Mouse (Mus musculus) intestine, embryonic 14.5 days (tissue): Measurements from ENCODE around the gene Topors. TPM values are rescaled to one million over a fixed set of nuclear protein-coding genes. Genes with fewer than 3 reads are reported as not detected.
A peak's percentile ranks its signal among the peaks of the same experiment; 100 is the strongest.

Experiments
- ATAC-seq: fragments of 200-750 bp; cut with Nextera tagmentation; replicated peaks from 2 replicates; pipeline ENCODE4 v1.8.0; 2017; ENCODE audit warnings: low read depth, moderate number of reproducible peaks, moderate TSS enrichment, moderate library complexity; ENCODE audit not compliant: low FRiP score, low TSS enrichment
- DNase-seq: peaks from one replicate; pipeline ENCODE4 v3.0.0-alpha.2; 2018; ENCODE audit warnings: low spot score
- H3K27ac ChIP-seq: fragments of 300-500 bp; sonication (generic); 2 replicates; pipeline ENCODE4 v1.5.1; 2014; ENCODE audit warnings: low read depth, mild to moderate bottlenecking, control low read depth
- H3K27me3 ChIP-seq: fragments of 300-500 bp; sonication (generic); replicated peaks from 2 replicates; pipeline ENCODE4 v1.6.1; 2014; ENCODE audit warnings: low read length, control low read depth; ENCODE audit not compliant: control insufficient read depth, insufficient read depth
- H3K36me3 ChIP-seq: fragments of 300-500 bp; sonication (generic); 2 replicates; pipeline ENCODE4 v1.6.1; 2014; ENCODE audit warnings: low read length, control low read depth; ENCODE audit not compliant: control insufficient read depth, insufficient read depth
- H3K4me1 ChIP-seq: fragments of 300-500 bp; sonication (generic); replicated peaks from 2 replicates; pipeline ENCODE4 v1.6.1; 2014; ENCODE audit warnings: low read length, control low read depth, mixed read lengths; ENCODE audit not compliant: control insufficient read depth, insufficient read depth
- H3K4me2 ChIP-seq: fragments of 300-500 bp; sonication (generic); 2 replicates; pipeline ENCODE4 v1.6.1; 2014; ENCODE audit warnings: low read length
- H3K4me3 ChIP-seq: fragments of 300-500 bp; sonication (generic); 2 replicates; pipeline ENCODE4 v1.5.1; 2014; ENCODE audit warnings: low read depth, low read length, control low read depth, mixed read lengths
- H3K9ac ChIP-seq: fragments of 300-500 bp; sonication (generic); 2 replicates; pipeline ENCODE4 v1.6.1; 2014; ENCODE audit warnings: mild to moderate bottlenecking, low read length
- H3K9me3 ChIP-seq: fragments of 300-500 bp; sonication (generic); 2 replicates; pipeline ENCODE4 v1.6.1; 2016; ENCODE audit warnings: low read length, control low read depth; ENCODE audit not compliant: control insufficient read depth
- WGBS: fragments of 180-500 bp; shearing (Covaris S2); extraction: QIAGEN DNeasy Blood & Tissue Kit; methylation state at CpG from one replicate; pipeline ENCODE4 v1.1.7; 2014; 5-methylcytosine and 5-hydroxymethylcytosine counted together
- polyA plus RNA-seq: library from polyadenylated mRNA; unstranded; fragments of >200 nt; fragmentation: Nextera tagmentation; extraction: Ambion mirVana; gene quantifications from 2 replicates; pipeline ENCODE4 v1.2.1, GENCODE M21; 2014

The Topors gene
- polyA plus RNA-seq, 1 experiment from 2014 or later, result 40.6 TPM

DNA sequence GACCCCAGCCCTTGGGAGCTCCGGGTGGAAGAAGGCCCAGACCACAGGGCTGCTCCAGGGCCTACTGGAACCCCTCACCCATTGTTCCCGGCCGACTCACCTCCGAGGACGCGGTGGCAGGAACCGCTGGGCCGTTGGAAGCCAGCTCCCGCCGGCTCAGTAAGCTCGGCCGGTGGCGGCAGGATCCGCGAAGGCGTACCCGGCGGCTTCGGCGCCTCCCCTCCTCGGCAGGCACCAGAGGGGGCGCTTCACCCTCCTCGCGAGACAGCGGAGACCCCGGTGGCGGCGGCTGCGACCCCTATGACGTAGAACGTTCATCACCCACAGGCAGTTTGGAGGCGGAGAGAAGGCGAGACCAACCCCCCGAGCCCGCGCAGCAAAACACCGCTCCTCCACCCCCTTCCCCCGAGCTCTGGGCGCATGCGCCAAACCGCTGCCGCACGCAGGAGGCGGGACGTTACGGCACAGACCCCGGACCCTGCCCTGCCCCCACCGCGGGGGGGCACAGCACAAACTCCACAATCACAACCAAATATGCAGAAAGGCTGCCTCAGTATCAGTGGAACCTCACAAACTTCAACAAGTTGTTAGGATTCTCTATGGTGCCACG is 1.3 kb downstream of the Topors start:
- WGBS, result under 1% methylated on average over 43 of the region's 50 CpGs
- Histone ChIP-seq H3K4me1 (peaks cover 19% of the 10 kb centered on the region), H3K36me3 (peaks cover 38% of the 10 kb centered on the region), H3K9ac (peak overlapping the region; percentile 95), H3K4me3 (peak overlapping the region; percentile 94), H3K9me3 (no peaks in the 10 kb centered on the region), H3K27me3 (no peaks in the 10 kb centered on the region), H3K4me2 (peak overlapping the region; percentile 81), H3K27ac (peak overlapping the region; percentile 98)
- peak; percentile 97 for DNase-seq
- peak; percentile 76 for ATAC-seq

- H3K27ac ChIP-seq, result peak overlapping the region; percentile 57
- H3K36me3 ChIP-seq, result peaks cover 44% of the 10 kb centered on the region
- ATAC-seq (no peak), DNase-seq (no peak)
- no peaks in the 10 kb centered on the region for H3K9me3 ChIP-seq
- H3K4me1 ChIP-seq, result peaks cover 19% of the 10 kb centered on the region
- peak overlapping the region; percentile 81 for H3K4me2 ChIP-seq
- no peaks in the 10 kb centered on the region for H3K27me3 ChIP-seq
- H3K9ac ChIP-seq, result peak overlapping the region; percentile 95
- peak overlapping the region; percentile 94 for H3K4me3 ChIP-seq
- 66% methylated on average over 7 of the region's 7 CpGs for WGBS
These were observed 2.0 kb downstream of the Topors start for GRCm38 (mm10) chr4:40267681-40268080.

DNA sequence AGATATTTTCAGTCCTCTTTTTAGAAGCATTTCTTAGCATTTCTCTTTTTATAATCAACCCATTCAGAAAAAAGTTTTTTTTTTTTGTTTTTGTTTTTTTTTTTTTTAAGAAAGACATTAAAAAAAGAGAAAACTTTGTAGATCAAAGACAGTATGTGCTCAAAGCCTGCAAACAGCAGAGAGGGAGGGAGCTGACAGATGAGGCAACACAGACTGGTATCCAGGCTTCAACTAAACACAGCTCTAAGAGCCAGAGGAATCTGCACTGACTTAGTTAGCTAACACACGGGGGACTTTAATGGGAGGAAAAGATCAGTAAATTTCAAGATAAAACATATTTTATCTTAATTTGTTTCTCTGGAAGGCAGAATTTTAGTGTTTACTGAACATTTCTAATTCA is 5.3 kb downstream of the Topors start:
- 40% methylated on average over 1 of the region's 1 CpGs for WGBS
- peaks cover 65% of the 10 kb centered on the region for H3K36me3 ChIP-seq
- H3K4me1 ChIP-seq, result peaks cover 19% of the 10 kb centered on the region
- no peak for ATAC-seq
- H3K4me2 ChIP-seq, result no peak overlapping the region
- no peak overlapping the region for H3K9ac ChIP-seq
- DNase-seq, result no peak
- H3K4me3 ChIP-seq, result no peak overlapping the region
- no peaks in the 10 kb centered on the region for H3K27me3 ChIP-seq
- no peak overlapping the region for H3K27ac ChIP-seq
- H3K9me3 ChIP-seq, result no peaks in the 10 kb centered on the region

- no peaks in the 10 kb centered on the region for H3K27me3 ChIP-seq
- ATAC-seq, result no peak
- no peak for DNase-seq
- WGBS, result 87% methylated on average over 8 of the region's 8 CpGs
- no peak overlapping the region for H3K27ac ChIP-seq
- H3K36me3 ChIP-seq, result peaks cover 9% of the 10 kb centered on the region; the same call in 1 of the 2 replicates
- H3K4me2 ChIP-seq, result no peak overlapping the region
- no peaks in the 10 kb centered on the region for H3K9me3 ChIP-seq
- H3K4me1 ChIP-seq, result no peaks in the 10 kb centered on the region
- no peak overlapping the region for H3K4me3 ChIP-seq
- H3K9ac ChIP-seq, result no peak overlapping the region
These were observed 15.1 kb downstream of the Topors start for GRCm38 (mm10) chr4:40254385-40255103.

- no peak for ATAC-seq
- no peak overlapping the region for H3K4me3 ChIP-seq
- no peaks in the 10 kb centered on the region for H3K9me3 ChIP-seq
- H3K4me1 ChIP-seq, result no peaks in the 10 kb centered on the region
- WGBS, result 65% methylated on average over 2 of the region's 2 CpGs
- no peak for DNase-seq
- H3K4me2 ChIP-seq, result no peak overlapping the region
- peaks cover 1% of the 10 kb centered on the region; the same call in 1 of the 2 replicates for H3K36me3 ChIP-seq
- no peak overlapping the region for H3K9ac ChIP-seq
- H3K27me3 ChIP-seq, result no peaks in the 10 kb centered on the region
- H3K27ac ChIP-seq, result no peak overlapping the region
These were observed 15.9 kb downstream of the Topors start for GRCm38 (mm10) chr4:40253766-40254165.

GRCm38 (mm10) chr4:40250984-40251383 is 18.7 kb downstream of the Topors start:
- no peak for ATAC-seq
- 84% methylated on average over 5 of the region's 5 CpGs for WGBS
- Histone ChIP-seq H3K4me1 (no peaks in the 10 kb centered on the region), H3K27ac (no peak overlapping the region), H3K4me2 (no peak overlapping the region), H3K9ac (no peak overlapping the region), H3K9me3 (no peaks in the 10 kb centered on the region), H3K4me3 (no peak overlapping the region), H3K27me3 (no peaks in the 10 kb centered on the region), H3K36me3 (no peaks in the 10 kb centered on the region)
- DNase-seq, result no peak

DNA sequence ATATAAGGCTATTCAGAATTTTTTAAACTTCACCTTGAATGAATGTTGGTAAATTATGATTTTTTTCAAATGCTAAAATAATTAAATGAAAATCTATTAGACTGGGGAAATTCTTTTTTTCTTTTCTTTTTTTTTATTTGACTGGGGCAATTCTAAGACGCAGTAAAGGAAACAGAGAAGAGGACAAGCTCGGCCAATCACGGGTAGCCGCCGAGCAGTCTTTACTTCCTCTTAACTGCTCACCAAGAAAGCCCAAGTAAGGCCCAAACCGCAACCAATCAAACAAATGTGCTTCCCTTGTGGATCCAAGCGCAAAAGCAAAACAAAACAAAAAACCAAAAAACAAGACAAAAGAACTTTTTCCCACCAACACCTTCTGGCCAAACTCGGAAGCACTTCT is 25.6 kb downstream of the Topors start:
- no peaks in the 10 kb centered on the region for H3K27me3 ChIP-seq
- 83% methylated on average over 8 of the region's 8 CpGs for WGBS
- no peaks in the 10 kb centered on the region for H3K9me3 ChIP-seq
- H3K4me3 ChIP-seq, result no peak overlapping the region
- no peaks in the 10 kb centered on the region for H3K36me3 ChIP-seq
- ATAC-seq (no peak), DNase-seq (no peak)
- no peak overlapping the region for H3K9ac ChIP-seq
- no peak overlapping the region for H3K4me2 ChIP-seq
- H3K27ac ChIP-seq, result no peak overlapping the region
- no peaks in the 10 kb centered on the region for H3K4me1 ChIP-seq

- Histone ChIP-seq H3K4me2 (no peak overlapping the region), H3K9me3 (no peaks in the 10 kb centered on the region), H3K36me3 (no peaks in the 10 kb centered on the region), H3K4me3 (no peak overlapping the region), H3K27me3 (no peaks in the 10 kb centered on the region), H3K9ac (no peak overlapping the region), H3K4me1 (peaks cover 3% of the 10 kb centered on the region; the same call in 1 of the 2 replicates), H3K27ac (no peak overlapping the region)
- DNase-seq, result no peak
- WGBS, result 85% methylated on average over 4 of the region's 4 CpGs
- no peak for ATAC-seq
These were observed 26.6 kb downstream of the Topors start for GRCm38 (mm10) chr4:40243006-40243405.

GRCm38 (mm10) chr4:40241928-40242327 is 27.7 kb downstream of the Topors start:
- H3K36me3 ChIP-seq, result no peaks in the 10 kb centered on the region
- WGBS, result 54% methylated on average over 6 of the region's 6 CpGs
- no peak overlapping the region for H3K4me3 ChIP-seq
- no peaks in the 10 kb centered on the region for H3K9me3 ChIP-seq
- H3K27me3 ChIP-seq, result no peaks in the 10 kb centered on the region
- H3K9ac ChIP-seq, result no peak overlapping the region
- H3K4me1 ChIP-seq, result peaks cover 3% of the 10 kb centered on the region; the same call in 1 of the 2 replicates
- no peak for ATAC-seq
- no peak overlapping the region for H3K4me2 ChIP-seq
- no peak overlapping the region for H3K27ac ChIP-seq
- no peak for DNase-seq
